Mouse (Mus musculus) limb, embryonic 13.5 days (tissue): ENCODE measurements at regions not wholly inside any gene's neighbourhood (a gene's known extent, or its start where the extent isn't known, plus 50 kb on each side); places are given as distances from the start of the nearest gene placed in this dataset.

Experiments
- ATAC-seq: fragments of 200-750 bp; cut with Nextera tagmentation; 2 replicates; pipeline ENCODE4 v1.8.0; 2017; ENCODE audit warnings: low read depth, moderate number of reproducible peaks, moderate TSS enrichment; ENCODE audit not compliant: low FRiP score
- H3K27ac ChIP-seq: fragments of 300-500 bp; sonication (generic); 2 replicates; pipeline ENCODE4 v1.5.1; 2015; ENCODE audit warnings: inconsistent platforms, mild to moderate bottlenecking, moderate library complexity
- H3K27me3 ChIP-seq: fragments of 300-500 bp; sonication (generic); 2 replicates; pipeline ENCODE4 v1.6.1; 2015; ENCODE audit warnings: mild to moderate bottlenecking, inconsistent platforms
- H3K36me3 ChIP-seq: fragments of 300-500 bp; sonication (generic); 2 replicates; pipeline ENCODE4 v1.6.1; 2015; ENCODE audit warnings: inconsistent platforms, mild to moderate bottlenecking, moderate library complexity
- H3K4me1 ChIP-seq: fragments of 300-500 bp; sonication (generic); 2 replicates; pipeline ENCODE4 v1.6.1; 2015; ENCODE audit warnings: inconsistent platforms
- H3K4me2 ChIP-seq: fragments of 300-500 bp; sonication (generic); replicated peaks from 2 replicates; pipeline ENCODE4 v1.6.1; 2015; ENCODE audit warnings: inconsistent platforms, mild to moderate bottlenecking, moderate library complexity
- H3K4me3 ChIP-seq: fragments of 300-500 bp; sonication (generic); 2 replicates; pipeline ENCODE4 v1.5.1; 2015; ENCODE audit warnings: moderate library complexity, mild to moderate bottlenecking, inconsistent platforms
- H3K9ac ChIP-seq: fragments of 300-500 bp; sonication (generic); 2 replicates; pipeline ENCODE4 v1.6.1; 2015; ENCODE audit warnings: mild to moderate bottlenecking, inconsistent platforms
- H3K9me3 ChIP-seq: fragments of 300-500 bp; sonication (generic); 2 replicates; pipeline ENCODE4 v1.6.1; 2016; ENCODE audit warnings: inconsistent platforms
- WGBS: fragments of 180-500 bp; shearing (Covaris S2); methylation state at CpG from one replicate; pipeline ENCODE4 v1.1.7; 2015; 5-methylcytosine and 5-hydroxymethylcytosine counted together

DNA sequence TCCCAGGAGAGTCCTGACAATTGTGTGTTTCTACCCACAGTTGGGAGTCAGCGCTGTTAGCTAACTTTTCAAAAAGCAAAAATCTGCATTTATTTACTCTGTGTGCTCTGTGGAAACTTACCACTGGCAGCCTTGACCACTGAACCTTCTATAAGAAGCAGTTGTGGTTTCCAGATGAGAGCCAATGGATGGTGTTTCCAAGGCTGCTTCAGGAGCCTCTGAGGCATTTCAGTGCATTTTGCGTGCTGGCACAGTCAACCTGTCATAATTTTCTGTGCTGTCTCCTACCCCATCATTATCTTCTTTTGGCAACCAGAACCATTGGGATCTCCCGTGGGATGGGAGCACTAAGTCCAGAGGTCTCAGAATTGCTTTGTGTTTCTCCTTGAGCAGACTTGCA, 60.3 kb downstream of the 4930544G11Rik start:
- Histone ChIP-seq H3K9me3 (no peaks in the 10 kb centered on the region), H3K9ac (no peak overlapping the region), H3K4me3 (no peak overlapping the region), H3K27ac (no peak overlapping the region), H3K36me3 (no peaks in the 10 kb centered on the region), H3K27me3 (no peaks in the 10 kb centered on the region), H3K4me1 (no peaks in the 10 kb centered on the region), H3K4me2 (no peak overlapping the region)
- ATAC-seq = no peak
- 78% methylated on average over 3 of the region's 3 CpGs for WGBS

DNA sequence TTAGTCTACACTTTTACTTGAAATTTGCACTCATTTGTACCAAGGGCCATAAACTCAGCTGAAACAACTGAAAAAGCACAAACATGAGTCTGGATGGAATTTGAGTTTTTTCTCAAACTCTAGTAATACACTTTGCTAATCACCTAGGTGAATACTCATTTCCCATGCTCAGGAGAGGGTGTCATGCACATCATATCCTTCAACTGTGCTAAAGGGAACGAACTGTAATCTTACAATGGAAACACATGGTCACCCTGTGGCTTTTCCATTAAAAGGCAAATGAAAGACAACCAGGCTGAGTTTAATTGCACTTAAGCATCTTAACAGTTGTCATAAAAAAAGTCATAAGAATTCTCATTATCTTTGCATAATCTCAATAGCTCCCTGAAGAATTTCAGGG, 71.1 kb downstream of the 4930544G11Rik start:
- 38% methylated on average over 1 of the region's 1 CpGs for WGBS
- Histone ChIP-seq H3K9ac (no peak overlapping the region), H3K27ac (no peak overlapping the region), H3K36me3 (no peaks in the 10 kb centered on the region), H3K4me1 (no peaks in the 10 kb centered on the region), H3K27me3 (no peaks in the 10 kb centered on the region), H3K9me3 (no peaks in the 10 kb centered on the region), H3K4me3 (no peak overlapping the region), H3K4me2 (no peak overlapping the region)
- no peak for ATAC-seq

DNA sequence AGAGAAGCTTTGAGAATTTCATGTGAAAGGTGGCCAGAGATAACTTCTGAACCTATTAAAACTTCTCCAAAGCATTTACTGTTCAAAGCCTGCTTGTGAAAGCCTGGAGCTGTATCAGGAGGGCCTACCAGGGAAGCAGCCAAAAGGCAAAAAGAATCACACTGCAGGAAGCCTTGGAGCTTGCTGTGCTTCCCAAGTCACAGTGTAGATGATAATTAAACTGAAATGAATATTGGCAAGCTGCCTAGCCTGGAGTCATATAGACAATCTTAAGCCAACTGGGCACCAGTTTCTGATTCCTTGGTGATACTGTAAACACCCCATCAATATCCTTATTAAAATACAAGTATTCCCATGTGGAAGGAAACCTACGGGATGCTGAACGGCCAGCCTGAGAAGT, 84.4 kb downstream of the 4930544G11Rik start:
- H3K27me3 ChIP-seq = no peaks in the 10 kb centered on the region
- no peak overlapping the region for H3K4me3 ChIP-seq
- H3K9ac ChIP-seq = no peak overlapping the region
- H3K4me1 ChIP-seq = no peaks in the 10 kb centered on the region; the same call in 1 of the 2 replicates
- ATAC-seq = no peak
- no peaks in the 10 kb centered on the region for H3K9me3 ChIP-seq
- H3K27ac ChIP-seq = no peak overlapping the region
- H3K36me3 ChIP-seq = no peaks in the 10 kb centered on the region
- H3K4me2 ChIP-seq = no peak overlapping the region
- 55% methylated on average over 2 of the region's 2 CpGs for WGBS

- H3K9me3 ChIP-seq = no peaks in the 10 kb centered on the region
- no peaks in the 10 kb centered on the region for H3K36me3 ChIP-seq
- no peaks in the 10 kb centered on the region for H3K27me3 ChIP-seq
- H3K4me2 ChIP-seq = no peak overlapping the region
- H3K4me1 ChIP-seq = no peaks in the 10 kb centered on the region
- ATAC-seq = no peak
- WGBS = 87% methylated on average over 4 of the region's 4 CpGs
- no peak overlapping the region for H3K4me3 ChIP-seq
- H3K9ac ChIP-seq = no peak overlapping the region
- H3K27ac ChIP-seq = no peak overlapping the region
Measured at GRCm38 (mm10) chr6:66051852-66052251, 99.4 kb downstream of the 4930544G11Rik start.

DNA sequence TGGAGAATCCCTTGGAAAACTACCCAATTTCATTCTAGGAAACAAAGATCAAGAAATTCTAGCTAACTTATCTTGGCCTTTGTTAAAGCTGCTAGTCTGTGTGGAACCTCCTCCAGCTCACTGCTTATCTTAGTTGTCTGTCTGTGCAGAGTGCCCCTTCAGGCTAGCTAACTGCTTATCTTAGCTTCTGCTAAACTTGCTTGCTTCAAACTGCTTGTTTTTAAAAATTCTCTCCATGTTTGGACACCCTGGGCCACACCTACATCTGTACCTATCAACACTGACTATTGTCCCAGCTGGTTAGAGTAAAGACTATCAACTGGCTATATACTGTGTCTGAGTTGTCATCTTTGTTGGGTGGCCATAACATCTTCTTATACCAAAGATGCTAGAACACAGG, 100.0 kb downstream of the 4930544G11Rik start:
- Histone ChIP-seq H3K27me3 (no peaks in the 10 kb centered on the region), H3K4me2 (no peak overlapping the region), H3K4me1 (no peaks in the 10 kb centered on the region), H3K27ac (no peak overlapping the region), H3K4me3 (no peak overlapping the region), H3K9ac (no peak overlapping the region), H3K36me3 (no peaks in the 10 kb centered on the region), H3K9me3 (no peaks in the 10 kb centered on the region)
- no peak for ATAC-seq

DNA sequence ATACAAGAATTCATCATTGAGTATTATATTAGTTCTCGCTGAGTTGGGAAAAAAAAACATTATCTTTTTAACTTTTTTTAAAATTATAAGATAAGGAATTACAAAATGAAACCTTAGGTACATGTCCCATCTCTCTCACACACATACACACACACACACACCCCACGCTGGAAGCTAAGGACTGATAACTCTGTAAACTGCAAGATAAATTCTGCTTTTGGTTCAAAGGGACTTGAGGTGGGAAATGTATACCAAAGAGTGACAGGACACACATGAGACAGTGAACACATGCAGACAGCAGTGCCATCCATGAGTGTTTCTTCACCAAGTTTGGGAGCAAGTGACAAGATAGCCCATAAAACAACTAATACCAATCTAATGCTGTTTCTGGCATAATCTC, 100.8 kb downstream of the 4930544G11Rik start:
- Histone ChIP-seq H3K9me3 (no peaks in the 10 kb centered on the region), H3K36me3 (no peaks in the 10 kb centered on the region), H3K27me3 (no peaks in the 10 kb centered on the region), H3K4me3 (no peak overlapping the region), H3K9ac (no peak overlapping the region), H3K4me1 (no peaks in the 10 kb centered on the region), H3K27ac (no peak overlapping the region), H3K4me2 (no peak overlapping the region)
- ATAC-seq = no peak
- 74% methylated on average over 2 of the region's 2 CpGs for WGBS

- ATAC-seq = no peak
- no peak overlapping the region for H3K4me2 ChIP-seq
- H3K36me3 ChIP-seq = no peaks in the 10 kb centered on the region
- no peak overlapping the region for H3K9ac ChIP-seq
- no peaks in the 10 kb centered on the region for H3K4me1 ChIP-seq
- H3K9me3 ChIP-seq = no peaks in the 10 kb centered on the region
- WGBS = 81% methylated on average over 2 of the region's 2 CpGs
- H3K4me3 ChIP-seq = no peak overlapping the region
- no peak overlapping the region for H3K27ac ChIP-seq
- no peaks in the 10 kb centered on the region for H3K27me3 ChIP-seq
Measured at GRCm38 (mm10) chr6:66068874-66069273, 116.5 kb downstream of the 4930544G11Rik start.

GRCm38 (mm10) chr6:66077445-66077844, 125.0 kb downstream of the 4930544G11Rik start:
- Histone ChIP-seq H3K4me2 (no peak overlapping the region), H3K4me1 (peaks cover 15% of the 10 kb centered on the region), H3K9me3 (no peaks in the 10 kb centered on the region), H3K27me3 (no peaks in the 10 kb centered on the region), H3K36me3 (no peaks in the 10 kb centered on the region), H3K27ac (no peak overlapping the region), H3K4me3 (no peak overlapping the region), H3K9ac (no peak overlapping the region)
- no peak for ATAC-seq
- 47% methylated on average over 2 of the region's 2 CpGs for WGBS

DNA sequence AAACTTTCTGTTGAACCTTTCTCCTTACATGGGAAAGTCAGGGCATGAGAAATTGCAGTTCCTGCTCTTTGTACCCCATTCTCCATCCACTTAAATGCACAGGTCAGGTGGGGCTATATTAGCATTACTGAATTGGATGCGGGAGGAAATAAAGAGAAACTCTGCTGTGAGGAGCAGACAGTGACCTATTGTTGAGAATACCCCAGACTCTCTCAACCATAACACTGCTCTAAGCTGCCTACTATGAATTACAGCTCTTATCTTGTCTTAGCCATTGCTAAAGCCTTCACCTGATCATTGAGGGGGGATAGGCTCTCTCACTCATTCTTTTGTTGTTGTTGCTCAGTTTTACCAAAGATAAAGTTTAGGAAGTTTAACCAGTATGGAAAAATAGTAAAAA, 126.4 kb downstream of the 4930544G11Rik start:
- Histone ChIP-seq H3K9ac (no peak overlapping the region), H3K4me1 (peaks cover 15% of the 10 kb centered on the region), H3K27me3 (no peaks in the 10 kb centered on the region), H3K27ac (no peak overlapping the region), H3K36me3 (no peaks in the 10 kb centered on the region), H3K4me3 (no peak overlapping the region), H3K4me2 (no peak overlapping the region), H3K9me3 (no peaks in the 10 kb centered on the region)
- 79% methylated on average over 1 of the region's 1 CpGs for WGBS
- no peak for ATAC-seq

GRCm38 (mm10) chr6:66101555-66102071, 149.2 kb downstream of the 4930544G11Rik start:
- Histone ChIP-seq H3K4me2 (no peak overlapping the region), H3K27me3 (no peaks in the 10 kb centered on the region), H3K36me3 (no peaks in the 10 kb centered on the region), H3K9me3 (no peaks in the 10 kb centered on the region), H3K9ac (no peak overlapping the region), H3K4me3 (no peak overlapping the region), H3K4me1 (no peaks in the 10 kb centered on the region), H3K27ac (no peak overlapping the region)
- 32% methylated on average over 3 of the region's 3 CpGs for WGBS
- ATAC-seq = no peak

DNA sequence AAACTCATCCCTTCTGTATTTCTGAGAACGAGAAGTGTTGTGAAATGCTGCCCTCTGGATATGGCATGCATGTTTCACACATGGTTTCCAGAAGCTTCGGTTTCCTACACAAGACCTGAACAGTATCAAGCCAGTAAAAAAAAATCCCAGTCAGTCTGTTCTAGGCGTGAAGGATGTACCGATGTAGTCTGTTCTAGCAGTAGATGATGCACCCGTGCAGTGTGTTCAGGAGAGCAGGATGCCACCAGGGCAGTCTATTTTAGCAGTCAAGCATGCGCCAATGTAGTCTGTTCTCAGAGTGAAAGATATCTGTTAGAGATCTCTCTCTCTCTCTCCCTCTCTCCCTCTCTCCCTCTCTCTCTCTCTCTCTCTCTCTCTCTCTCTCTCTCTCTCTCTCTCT, 162.0 kb downstream of the 4930544G11Rik start:
- WGBS = 81% methylated on average over 6 of the region's 6 CpGs
- no peak overlapping the region for H3K9ac ChIP-seq
- H3K9me3 ChIP-seq = no peaks in the 10 kb centered on the region
- H3K4me2 ChIP-seq = no peak overlapping the region
- H3K27ac ChIP-seq = no peak overlapping the region
- no peaks in the 10 kb centered on the region for H3K27me3 ChIP-seq
- no peaks in the 10 kb centered on the region for H3K36me3 ChIP-seq
- ATAC-seq = no peak
- H3K4me3 ChIP-seq = no peak overlapping the region
- no peaks in the 10 kb centered on the region for H3K4me1 ChIP-seq

- Histone ChIP-seq H3K9ac (no peak overlapping the region), H3K27ac (no peak overlapping the region), H3K4me2 (no peak overlapping the region), H3K4me3 (no peak overlapping the region), H3K27me3 (no peaks in the 10 kb centered on the region), H3K36me3 (no peaks in the 10 kb centered on the region), H3K4me1 (no peaks in the 10 kb centered on the region), H3K9me3 (no peaks in the 10 kb centered on the region)
- WGBS = 78% methylated on average over 5 of the region's 5 CpGs
- no peak for ATAC-seq
Measured at GRCm38 (mm10) chr6:66121479-66122183, 169.2 kb downstream of the 4930544G11Rik start.

GRCm38 (mm10) chr6:66124292-66124691, 171.9 kb downstream of the 4930544G11Rik start:
- H3K4me2 ChIP-seq = no peak overlapping the region
- H3K4me3 ChIP-seq = no peak overlapping the region
- no peak overlapping the region for H3K9ac ChIP-seq
- H3K27me3 ChIP-seq = no peaks in the 10 kb centered on the region
- no peak overlapping the region for H3K27ac ChIP-seq
- 64% methylated on average over 1 of the region's 1 CpGs for WGBS
- no peaks in the 10 kb centered on the region for H3K9me3 ChIP-seq
- no peak for ATAC-seq
- no peaks in the 10 kb centered on the region for H3K4me1 ChIP-seq
- no peaks in the 10 kb centered on the region for H3K36me3 ChIP-seq
